Mouse (Mus musculus) left cerebral cortex, postnatal 10 days (tissue): Measurements from ENCODE around the gene Cebpa. TPM values are rescaled to one million over a fixed set of nuclear protein-coding genes. Genes with fewer than 3 reads are reported as not detected.
A peak's percentile ranks its signal among the peaks of the same experiment; 100 is the strongest.

ENCODE experiments used
- DNase-seq, 2 experiments: peaks; one replicate each; pipeline ENCODE4 v3.0.0; 2021 to 2022; ENCODE audit warnings: low spot score in 2 of 2, mixed read lengths in 1 of 2; ENCODE audit errors: extremely low spot score in 1 of 2
- intact Hi-C: fragments of 180-260 bp; cut with DNase I; formaldehyde crosslinking; loops from one replicate; pipeline ENCODE4 v1.15.1; 2025
- total RNA-seq, 2 experiments: library from RNA; stranded (reverse); gene quantifications; 2 replicates each; pipeline ENCODE4 v1.2.3; 2021

Gene Cebpa
- total RNA-seq, 2 experiments from 2014 or later: 3.3 to 4.7 TPM

- intact Hi-C loops: no loop called here
- DNase-seq: no peak
Measured at GRCm38 (mm10) chr7:35138481-35138880, 19.4 kb downstream of the Cebpa start.

GRCm38 (mm10) chr7:35139880-35140279 lies 20.8 kb downstream of the Cebpa start:
- no peak for DNase-seq
- intact Hi-C loops: no loop called here

GRCm38 (mm10) chr7:35141519-35141918 lies 22.4 kb downstream of the Cebpa start:
- intact Hi-C loops: no loop called here
- DNase-seq: no peak

- intact Hi-C loops: no loop called here
- DNase-seq: no peak
Measured at GRCm38 (mm10) chr7:35142522-35142921, 23.4 kb downstream of the Cebpa start.

- intact Hi-C loops: no loop called here
- no peak for DNase-seq
Measured at GRCm38 (mm10) chr7:35143864-35144618, 24.9 kb downstream of the Cebpa start.

- intact Hi-C loops: no loop called here
- no peak for DNase-seq
Measured at GRCm38 (mm10) chr7:35145068-35145467, 26.0 kb downstream of the Cebpa start.

- peak in 1 of 2 experiments; percentile 24 for DNase-seq
- intact Hi-C loops: no loop called here
Measured at GRCm38 (mm10) chr7:35146269-35146668, 27.2 kb downstream of the Cebpa start.

GRCm38 (mm10) chr7:35149616-35150433 lies 30.7 kb downstream of the Cebpa start:
- DNase-seq: no peak

GRCm38 (mm10) chr7:35150860-35151259 lies 31.8 kb downstream of the Cebpa start:
- DNase-seq: no peak
- intact Hi-C loops: no loop called here

More at GRCm38 (mm10) chr7:35149616-35150433, 30.7 kb downstream of the Cebpa start:
- intact Hi-C loops: no loop called here

GRCm38 (mm10) chr7:35154449-35154848 lies 35.4 kb downstream of the Cebpa start:
- no peak for DNase-seq
- intact Hi-C loops: no loop called here

GRCm38 (mm10) chr7:35156561-35157477 lies 37.7 kb downstream of the Cebpa start:
- DNase-seq: no peak
- intact Hi-C loops: no loop called here

GRCm38 (mm10) chr7:35157512-35157911 lies 38.4 kb downstream of the Cebpa start:
- intact Hi-C loops: no loop called here
- DNase-seq: no peak

- DNase-seq: no peak
- intact Hi-C loops: no loop called here
Measured at GRCm38 (mm10) chr7:35162443-35162842, 43.4 kb downstream of the Cebpa start.

- DNase-seq: no peak
- intact Hi-C loops: no loop called here
Measured at GRCm38 (mm10) chr7:35163600-35163999, 44.5 kb downstream of the Cebpa start.

GRCm38 (mm10) chr7:35164131-35164530 lies 45.0 kb downstream of the Cebpa start:
- intact Hi-C loops: no loop called here
- DNase-seq: no peak

GRCm38 (mm10) chr7:35166988-35167387 lies 47.9 kb downstream of the Cebpa start:
- no peak for DNase-seq
- intact Hi-C loops: no loop called here

- intact Hi-C loops: loop anchor here (2.0 kb wide), 1 partner anchor 47 kb away; no protein-coding TSS in a partner anchor
Measured at GRCm38 (mm10) chr7:35167925-35168324, 48.8 kb downstream of the Cebpa start.

GRCm38 (mm10) chr7:35169341-35169740 lies 50.2 kb downstream of the Cebpa start:
- intact Hi-C loops: loop anchor here (2.0 kb wide), 1 partner anchor 49 kb away; no protein-coding TSS in a partner anchor

More at GRCm38 (mm10) chr7:35167925-35168324, 48.8 kb downstream of the Cebpa start:
- DNase-seq: no peak

More at GRCm38 (mm10) chr7:35169341-35169740, 50.2 kb downstream of the Cebpa start:
- peak; percentile 82 to 87 for DNase-seq
